Mouse (Mus musculus): ENCODE measurements at regions not wholly inside any gene's neighbourhood (a gene's known extent, or its start where the extent isn't known, plus 50 kb on each side); places are given as distances from the start of the nearest gene placed in this dataset.
A peak's percentile ranks its signal among the peaks of the same experiment; 100 is the strongest.

DNA sequence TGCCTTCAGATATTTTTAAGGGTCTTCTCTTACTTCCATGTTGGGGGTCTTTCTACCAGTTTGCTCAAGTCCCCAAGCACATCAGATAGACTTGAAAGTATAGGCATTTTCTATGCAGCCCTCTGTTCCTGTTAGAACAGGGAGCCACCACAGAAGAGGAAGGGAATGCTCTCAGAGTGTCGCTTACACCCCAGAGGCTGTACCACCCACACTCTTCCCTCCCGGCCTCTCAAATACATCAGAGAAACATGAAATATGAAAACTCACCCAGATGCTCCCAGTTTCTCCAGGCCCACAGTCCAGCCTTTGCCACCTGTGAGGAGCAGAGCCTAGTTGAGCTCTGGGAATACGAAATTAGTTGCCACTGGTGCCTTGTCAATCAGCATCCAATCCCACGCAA, 423.2 kb upstream of the Meis1 start:
- 80% methylated on average over 4 of the region's 4 CpGs for WGBS
- Histone ChIP-seq H3K27me3 (ENCODE audit: control insufficient read depth, insufficient read depth, low read length) (no peaks in the 10 kb centered on the region), H3K9me3 (ENCODE audit: control insufficient read depth, low read length) (no peaks in the 10 kb centered on the region), H3K9ac (ENCODE audit: low read length) (no peak overlapping the region), H3K4me1 (ENCODE audit: control insufficient read depth, insufficient read depth, low read length) (no peaks in the 10 kb centered on the region), H3K4me3 (ENCODE audit: low read depth, low read length) (no peak overlapping the region), H3K36me3 (ENCODE audit: control insufficient read depth, insufficient read depth, low read length) (no peaks in the 10 kb centered on the region), H3K27ac (ENCODE audit: low read depth, low read length) (no peak overlapping the region), H3K4me2 (no peak overlapping the region)
- no peak for DNase-seq (ENCODE audit: low spot score, missing footprints)
- no peak for ATAC-seq (ENCODE audit: low FRiP score)

DNA sequence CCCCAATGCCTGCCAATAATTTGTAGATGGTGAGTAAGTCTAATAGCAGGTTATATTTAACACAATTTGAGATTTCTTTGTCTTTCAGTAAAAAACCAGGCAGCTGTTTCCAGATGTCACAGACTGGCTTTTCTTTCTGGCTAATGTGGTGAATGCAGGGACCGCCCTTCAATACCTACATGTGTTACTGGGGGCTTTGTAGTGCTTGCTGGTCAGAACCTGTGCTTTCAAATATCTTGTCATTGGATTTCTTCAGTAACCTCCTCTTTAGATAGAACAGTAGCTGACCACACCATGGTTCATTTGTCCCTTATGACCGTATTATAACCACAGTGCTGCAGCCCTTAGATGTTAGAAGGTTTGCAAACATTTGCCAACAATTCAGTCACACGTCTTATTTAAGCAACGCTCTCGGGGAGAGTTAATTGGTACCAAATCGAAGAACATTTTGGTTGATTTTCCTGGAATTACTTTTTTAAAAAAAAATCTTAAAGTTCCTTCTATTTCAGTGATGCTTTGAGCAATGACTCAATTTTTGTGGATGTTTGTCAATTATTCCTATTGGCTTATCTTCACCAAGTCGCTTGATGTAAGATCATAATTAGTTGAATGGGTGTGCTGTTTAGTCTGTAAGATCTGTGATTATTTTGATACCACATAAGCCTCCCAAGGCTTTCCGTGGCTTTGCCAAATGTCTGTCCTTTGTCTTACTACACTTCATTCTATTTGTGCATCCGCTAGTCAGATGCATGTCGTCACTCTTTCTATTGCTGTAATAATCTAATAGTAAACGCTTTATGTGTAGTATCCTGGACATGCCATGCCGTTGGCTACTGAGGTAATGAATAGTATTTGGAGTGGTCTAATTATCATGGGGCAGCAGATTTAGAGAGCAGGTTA, 436.9 kb upstream of the Meis1 start:
- Histone ChIP-seq H3K27ac (ENCODE audit: low read depth, low read length) (no peak overlapping the region), H3K4me2 (no peak overlapping the region), H3K4me3 (ENCODE audit: low read depth, low read length) (no peak overlapping the region), H3K9ac (ENCODE audit: low read length) (no peak overlapping the region), H3K4me1 (ENCODE audit: control insufficient read depth, insufficient read depth, low read length) (no peaks in the 10 kb centered on the region), H3K36me3 (ENCODE audit: control insufficient read depth, insufficient read depth, low read length) (no peaks in the 10 kb centered on the region), H3K9me3 (ENCODE audit: control insufficient read depth, low read length) (no peaks in the 10 kb centered on the region), H3K27me3 (ENCODE audit: control insufficient read depth, insufficient read depth, low read length) (no peaks in the 10 kb centered on the region)
- WGBS, result 89% methylated on average over 12 of the region's 12 CpGs
- ATAC-seq (ENCODE audit: low FRiP score) (no peak), DNase-seq (ENCODE audit: low spot score, missing footprints) (peak; percentile 81)

DNA sequence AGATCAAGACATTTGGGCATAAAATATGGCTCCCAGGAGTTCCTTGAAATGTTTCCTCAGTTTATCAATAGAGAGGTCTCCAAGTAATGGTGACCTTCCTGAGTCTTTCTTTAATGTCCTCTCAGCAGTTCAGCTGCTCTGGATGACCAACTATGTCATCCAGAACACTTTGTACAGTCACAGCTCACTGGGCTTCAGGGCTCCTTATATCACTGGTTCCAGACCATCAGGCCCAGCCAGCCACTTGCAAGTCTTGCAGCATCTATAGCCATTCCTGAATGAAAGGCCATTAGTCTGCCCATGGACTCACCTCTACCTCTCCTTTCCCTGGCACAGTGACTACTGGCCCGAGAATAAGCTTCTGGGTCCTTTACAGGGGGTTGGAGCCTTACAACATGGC, 437.8 kb upstream of the Meis1 start:
- no peak overlapping the region for H3K27ac ChIP-seq (ENCODE audit: low read depth, low read length)
- no peaks in the 10 kb centered on the region for H3K27me3 ChIP-seq (ENCODE audit: control insufficient read depth, insufficient read depth, low read length)
- ATAC-seq (ENCODE audit: low FRiP score), result no peak
- H3K9ac ChIP-seq (ENCODE audit: low read length), result no peak overlapping the region
- H3K9me3 ChIP-seq (ENCODE audit: control insufficient read depth, low read length), result no peaks in the 10 kb centered on the region
- 75% methylated on average over 1 of the region's 1 CpGs for whole genome bisulfite sequencing
- no peak overlapping the region for H3K4me2 ChIP-seq
- H3K36me3 ChIP-seq (ENCODE audit: control insufficient read depth, insufficient read depth, low read length), result no peaks in the 10 kb centered on the region
- no peak for DNase-seq (ENCODE audit: low spot score, missing footprints)
- no peaks in the 10 kb centered on the region for H3K4me1 ChIP-seq (ENCODE audit: control insufficient read depth, insufficient read depth, low read length)
- no peak overlapping the region for H3K4me3 ChIP-seq (ENCODE audit: low read depth, low read length)

DNA sequence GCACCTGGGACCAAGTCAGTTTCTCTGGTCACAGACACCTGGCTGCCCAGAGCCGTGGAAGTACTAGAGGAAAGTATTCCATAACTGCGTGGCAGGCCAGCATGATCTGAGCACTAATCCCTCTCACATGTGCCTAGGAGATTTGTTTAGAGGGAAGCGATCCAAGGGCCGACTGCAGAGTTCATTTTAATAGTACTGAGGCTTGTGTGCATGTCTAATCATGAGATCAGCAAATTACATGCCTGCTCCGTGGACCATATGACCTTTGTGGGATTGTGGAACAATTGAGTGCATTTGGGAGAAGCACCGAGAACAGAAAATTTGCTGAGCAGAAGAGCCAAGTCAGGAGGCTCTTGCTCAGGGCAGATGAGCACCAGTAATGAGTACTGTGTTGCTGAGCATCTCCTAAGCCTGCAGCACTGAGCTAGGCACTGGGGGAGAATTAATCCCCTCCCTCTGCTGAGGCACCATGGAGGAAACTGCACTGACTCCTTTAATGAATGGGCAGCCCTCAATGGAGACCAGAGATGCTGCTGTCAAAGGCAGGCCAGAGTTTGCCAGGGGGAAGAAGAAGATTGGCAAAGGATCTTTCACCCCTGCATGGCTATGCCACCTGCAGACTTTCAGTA, 445.1 kb upstream of the Meis1 start:
- Histone ChIP-seq H3K36me3 (ENCODE audit: control insufficient read depth, insufficient read depth, low read length) (no peaks in the 10 kb centered on the region), H3K4me1 (ENCODE audit: control insufficient read depth, insufficient read depth, low read length) (0 out of 2 replicates have a peak, but pooled peaks cover 4% of the 10 kb centered on the region), H3K9me3 (ENCODE audit: control insufficient read depth, low read length) (no peaks in the 10 kb centered on the region), H3K27me3 (ENCODE audit: control insufficient read depth, insufficient read depth, low read length) (no peaks in the 10 kb centered on the region), H3K9ac (ENCODE audit: low read length) (no peak overlapping the region), H3K4me3 (ENCODE audit: low read depth, low read length) (no peak overlapping the region), H3K4me2 (no peak overlapping the region), H3K27ac (ENCODE audit: low read depth, low read length) (no peak overlapping the region)
- DNase-seq (ENCODE audit: low spot score, missing footprints) (no peak), ATAC-seq (ENCODE audit: low FRiP score) (no peak)
- WGBS, result 53% methylated on average over 6 of the region's 6 CpGs

GRCm38 (mm10) chr11:19468373-19468772, 449.6 kb upstream of the Meis1 start:
- no peak for ATAC-seq (ENCODE audit: low FRiP score)

DNA sequence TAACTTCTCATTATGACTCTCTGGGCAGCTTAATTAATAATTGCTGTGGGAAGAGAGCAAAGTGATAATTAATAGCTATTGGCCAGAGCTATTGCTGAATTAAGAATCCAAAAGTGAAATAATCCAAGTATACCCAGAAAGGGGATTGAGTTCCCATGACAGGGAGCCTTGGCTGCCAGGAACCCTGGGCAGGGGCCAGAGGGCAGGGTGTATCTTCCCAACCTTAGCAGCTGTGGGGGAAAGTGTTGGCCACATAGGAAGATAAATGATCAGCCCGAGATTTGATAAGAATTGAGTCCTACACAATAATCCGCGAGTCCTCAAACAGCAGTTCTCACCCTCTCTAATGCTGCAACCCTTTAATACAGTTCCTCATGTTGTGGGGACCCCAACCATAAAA, 450.0 kb upstream of the Meis1 start:
- H3K9me3 ChIP-seq (ENCODE audit: control insufficient read depth, low read length), result no peaks in the 10 kb centered on the region
- DNase-seq (ENCODE audit: low spot score, missing footprints) (no peak), ATAC-seq (ENCODE audit: low FRiP score) (no peak)
- WGBS, result 95% methylated on average over 3 of the region's 3 CpGs
- no peak overlapping the region for H3K27ac ChIP-seq (ENCODE audit: low read depth, low read length)
- H3K4me2 ChIP-seq, result no peak overlapping the region
- H3K4me1 ChIP-seq (ENCODE audit: control insufficient read depth, insufficient read depth, low read length), result 0 out of 2 replicates have a peak, but pooled peaks cover 2% of the 10 kb centered on the region
- H3K36me3 ChIP-seq (ENCODE audit: control insufficient read depth, insufficient read depth, low read length), result no peaks in the 10 kb centered on the region
- H3K4me3 ChIP-seq (ENCODE audit: low read depth, low read length), result no peak overlapping the region
- H3K9ac ChIP-seq (ENCODE audit: low read length), result no peak overlapping the region
- no peaks in the 10 kb centered on the region for H3K27me3 ChIP-seq (ENCODE audit: control insufficient read depth, insufficient read depth, low read length)

More at GRCm38 (mm10) chr11:19468373-19468772, 449.6 kb upstream of the Meis1 start:
- 89% methylated on average over 3 of the region's 3 CpGs for WGBS
- Histone ChIP-seq H3K27ac (ENCODE audit: low read depth, low read length) (no peak overlapping the region), H3K4me1 (ENCODE audit: control insufficient read depth, insufficient read depth, low read length) (0 out of 2 replicates have a peak, but pooled peaks cover 4% of the 10 kb centered on the region), H3K9ac (ENCODE audit: low read length) (no peak overlapping the region), H3K36me3 (ENCODE audit: control insufficient read depth, insufficient read depth, low read length) (no peaks in the 10 kb centered on the region), H3K27me3 (ENCODE audit: control insufficient read depth, insufficient read depth, low read length) (no peaks in the 10 kb centered on the region), H3K4me2 (no peak overlapping the region), H3K4me3 (ENCODE audit: low read depth, low read length) (no peak overlapping the region), H3K9me3 (ENCODE audit: control insufficient read depth, low read length) (no peaks in the 10 kb centered on the region)
- DNase-seq (ENCODE audit: low spot score, missing footprints), result no peak

GRCm38 (mm10) chr11:19470648-19471341, 452.0 kb upstream of the Meis1 start:
- Histone ChIP-seq H3K27ac (ENCODE audit: low read depth, low read length) (no peak overlapping the region), H3K36me3 (ENCODE audit: control insufficient read depth, insufficient read depth, low read length) (no peaks in the 10 kb centered on the region), H3K4me3 (ENCODE audit: low read depth, low read length) (no peak overlapping the region), H3K9me3 (ENCODE audit: control insufficient read depth, low read length) (no peaks in the 10 kb centered on the region), H3K4me1 (ENCODE audit: control insufficient read depth, insufficient read depth, low read length) (no peaks in the 10 kb centered on the region), H3K27me3 (ENCODE audit: control insufficient read depth, insufficient read depth, low read length) (no peaks in the 10 kb centered on the region), H3K9ac (ENCODE audit: low read length) (no peak overlapping the region), H3K4me2 (no peak overlapping the region)
- DNase-seq (ENCODE audit: low spot score, missing footprints), result no peak
- ATAC-seq (ENCODE audit: low FRiP score), result no peak
- WGBS, result 93% methylated on average over 5 of the region's 5 CpGs

GRCm38 (mm10) chr11:19475068-19475786, 448.9 kb upstream of the Spred2 start:
- no peaks in the 10 kb centered on the region for H3K27me3 ChIP-seq (ENCODE audit: control insufficient read depth, insufficient read depth, low read length)
- no peak overlapping the region for H3K9ac ChIP-seq (ENCODE audit: low read length)
- WGBS, result 47% methylated on average over 18 of the region's 18 CpGs
- no peaks in the 10 kb centered on the region for H3K9me3 ChIP-seq (ENCODE audit: control insufficient read depth, low read length)
- peak overlapping the region; percentile 14 for H3K4me2 ChIP-seq
- H3K36me3 ChIP-seq (ENCODE audit: control insufficient read depth, insufficient read depth, low read length), result no peaks in the 10 kb centered on the region
- no peaks in the 10 kb centered on the region for H3K4me1 ChIP-seq (ENCODE audit: control insufficient read depth, insufficient read depth, low read length)
- ATAC-seq (ENCODE audit: low FRiP score) (peak; percentile 61; the same call in 1 of the 2 replicates), DNase-seq (ENCODE audit: low spot score, missing footprints) (no peak)
- H3K4me3 ChIP-seq (ENCODE audit: low read depth, low read length), result no peak overlapping the region
- no peak overlapping the region for H3K27ac ChIP-seq (ENCODE audit: low read depth, low read length)

Data from midbrain, embryonic 11.5 days (tissue).